In the genomic region with DNA sequence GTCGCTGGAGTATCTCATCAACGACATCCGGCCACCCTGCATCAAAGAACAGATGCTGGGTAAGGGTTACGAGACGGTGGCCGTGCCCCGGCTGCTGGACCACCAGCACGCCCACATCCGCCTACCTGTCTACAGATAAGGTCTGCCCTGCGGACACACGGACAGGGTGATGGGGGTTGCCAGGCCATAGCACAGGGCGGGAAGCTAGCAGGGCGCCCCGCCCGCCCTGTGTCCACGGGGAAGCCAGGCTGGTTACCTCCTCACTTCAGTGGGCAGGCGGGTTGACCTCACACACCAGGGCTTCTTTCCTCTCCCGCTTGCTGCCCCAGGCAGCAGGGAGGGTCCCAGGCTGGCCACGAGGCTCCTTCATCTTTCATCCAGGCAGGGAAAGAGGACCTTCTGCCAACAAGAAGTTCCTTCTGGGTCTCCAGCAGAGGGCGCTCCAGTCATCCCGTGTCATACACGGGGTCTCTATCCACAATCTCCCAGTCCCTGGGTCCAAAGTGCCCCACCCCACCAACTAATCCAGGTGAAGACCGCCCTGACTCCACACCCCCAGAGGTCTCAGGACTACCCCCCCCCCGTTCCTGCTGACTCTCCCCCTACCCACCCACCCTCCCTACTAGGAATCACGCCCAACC, we compare ENCODE assay signal across 8 mouse cellular contexts. TPM values are rescaled to one million over a fixed set of nuclear protein-coding genes. Genes with fewer than 3 reads are reported as not detected.
DNase-seq lines count a peak whose midpoint lies in the region; ATAC-seq and TF ChIP-seq lines count a peak whose summit lies in the region.

No protein-coding gene starts in this region.

- no peak for TF ChIP-seq EP300 in stomach, postnatal 0 days (optimal IDR thresholded peaks at IDR 0.05)

- WGBS in spleen, adult 2 months = 76% methylated on average over 25 of the region's 25 CpGs
- 64% methylated on average over 25 of the region's 25 CpGs for WGBS in stomach, postnatal 0 days

- peak; percentile 39; the same call in 1 of the 2 replicates for TF ChIP-seq CTCF in spleen, adult 2 months (IDR thresholded peaks at IDR 0.05; ENCODE audit: extremely low read depth, insufficient read depth, insufficient read length, insufficient replicate concordance)
- TF ChIP-seq CTCF in stomach, postnatal 0 days (IDR thresholded peaks at IDR 0.05; ENCODE audit: low read depth) = peak; percentile 70

- no peak overlapping the region for H3K4me3 ChIP-seq in spleen, adult 2 months (ENCODE audit: extremely low read depth, insufficient read depth, insufficient read length)
- no peak overlapping the region for H3K4me3 ChIP-seq in stomach, postnatal 0 days (ENCODE audit: low read depth, low read length)

- TF ChIP-seq POLR2A in spleen, adult 2 months (IDR thresholded peaks at IDR 0.05; ENCODE audit: low read depth, low read length) = no peak

- intact Hi-C loops in left cerebral cortex, postnatal 25 days (cut with DNase I) = no loop called here

- no peaks in the 10 kb centered on the region for H3K4me1 ChIP-seq in spleen, adult 2 months (ENCODE audit: control insufficient read depth, insufficient read depth, insufficient read length)
- H3K4me1 ChIP-seq in stomach, postnatal 0 days (replicated peaks; ENCODE audit: control insufficient read depth, insufficient read depth) = 0 out of 2 replicates have a peak, but pooled peaks cover 4% of the 10 kb centered on the region

- peaks cover 2% of the 10 kb centered on the region; the same call in 1 of the 2 replicates for H3K36me3 ChIP-seq in spleen, adult 2 months (ENCODE audit: control insufficient read depth, insufficient read depth, low read length)
- no peaks in the 10 kb centered on the region for H3K36me3 ChIP-seq in stomach, postnatal 0 days (ENCODE audit: control insufficient read depth, insufficient read depth, low read length)

- ATAC-seq in stomach, postnatal 0 days (ENCODE audit: low FRiP score, low TSS enrichment) = peak; percentile 25; the same call in 1 of the 2 replicates

- H3K9me3 ChIP-seq in stomach, postnatal 0 days (ENCODE audit: control insufficient read depth, low read length) = no peaks in the 10 kb centered on the region

- no peaks in the 10 kb centered on the region for H3K27me3 ChIP-seq in spleen, adult 2 months (ENCODE audit: control insufficient read depth, insufficient read depth, low read length)
- no peaks in the 10 kb centered on the region for H3K27me3 ChIP-seq in stomach, postnatal 0 days (ENCODE audit: control insufficient read depth, insufficient read depth, low read length)

- H3K4me2 ChIP-seq in stomach, postnatal 0 days (replicated peaks; ENCODE audit: low read depth) = no peak overlapping the region

- no peak overlapping the region for H3K9ac ChIP-seq in stomach, postnatal 0 days (ENCODE audit: low read length)

- H3K27ac ChIP-seq in spleen, adult 2 months (ENCODE audit: insufficient read depth, low read length) = no peak overlapping the region
- no peak overlapping the region for H3K27ac ChIP-seq in stomach, postnatal 0 days (replicated peaks)

- peak; percentile 90 for DNase-seq in heart, adult 11 months
- DNase-seq in heart, adult 18-20 months = no peak
- peak in 1 of 2 experiments; percentile 37 for DNase-seq in spleen, adult 2 months (ENCODE audit: low read depth in 1 of 2, low spot score in 2 of 2)
- no peak for DNase-seq in spleen, adult 12 weeks (ENCODE audit: low spot score)
- peak; percentile 38 for DNase-seq in embryo, embryonic 9.5 days (ENCODE audit: extremely low spot score)
- peak; percentile 58 for DNase-seq in stomach, postnatal 0 days (ENCODE audit: low spot score)
- DNase-seq in left cerebral cortex, postnatal 25 days (ENCODE audit: low spot score in 2 of 2) = no peak
- DNase-seq in frontal cortex, postnatal 36 days (ENCODE audit: low spot score in 2 of 2) = no peak

RNA-seq across cellular contexts. Expression of gene Fam222a, which starts 44.3 kb away (rescaled TPM):
- 1 to 10 TPM; 2.6 to 3.3 TPM for total RNA-seq in heart, adult 18-20 months (2021)
- polyA plus RNA-seq in spleen, adult 2 months (2012; rRNA removed) = 2.8 and 4.6 TPM in 2 replicates
- polyA plus RNA-seq in stomach, postnatal 0 days (2015; fragmentation: Nextera tagmentation; extraction: Ambion mirVana) = 0.79 and 0.98 TPM in 2 replicates
- 10 to 100 TPM in 1 of 2 experiments, 1 to 10 TPM in 1; 6.8 to 12.8 TPM for total RNA-seq in left cerebral cortex, postnatal 25 days (2021)

RNA-seq across cellular contexts. Expression of gene Trpv4, which starts 46.1 kb away (rescaled TPM):
- 1 to 10 TPM; 5.0 to 6.4 TPM for total RNA-seq in heart, adult 18-20 months (2021)
- 4.2 and 5.3 TPM in 2 replicates for polyA plus RNA-seq in spleen, adult 2 months (2012; rRNA removed)
- polyA plus RNA-seq in stomach, postnatal 0 days (2015; fragmentation: Nextera tagmentation; extraction: Ambion mirVana) = 2.1 and 2.8 TPM in 2 replicates
- 1 to 10 TPM; 1.9 to 2.2 TPM for total RNA-seq in left cerebral cortex, postnatal 25 days (2021)

Comparison
In these comparisons a context has a peak if more than half of its experiments do, and no peak if none do; other contexts are left out.
1. DNase-seq: peak in heart, adult 11 months (single experiment), embryo, embryonic 9.5 days (single experiment) and stomach, postnatal 0 days (single experiment); none in heart, adult 18-20 months (0 of 2), spleen, adult 12 weeks (single experiment), left cerebral cortex, postnatal 25 days (0 of 2) and frontal cortex, postnatal 36 days (0 of 2).